Mouse (Mus musculus) 3T3-L1 (cell line): Measurements from ENCODE around the gene Oas1a.
"Not testable (repeated sequence)": the region's sequence is repeated elsewhere in the genome, so short reads cannot be mapped to it uniquely, and the experiment has no call there.

ENCODE experiments used
- DNase-seq: peaks from one replicate; pipeline ENCODE4 v3.0.0-alpha.2; 2015; ENCODE audit warnings: low read depth, low spot score

Oas1a gene

GRCm38 (mm10) chr5:120906791-120907733, at the start of gene Oas1a:
Oas1a (minus strand) TSS chr5:120907521.
- DNase-seq, result peak; percentile 22

- peak; percentile 47 for DNase-seq
Observed at GRCm38 (mm10) chr5:120953974-120954373, 46.7 kb upstream of the Oas1a start.

- peak; percentile 71 for DNase-seq
Observed at GRCm38 (mm10) chr5:120952242-120952770, 45.0 kb upstream of the Oas1a start.

GRCm38 (mm10) chr5:120942076-120942475, 34.8 kb upstream of the Oas1a start:
- DNase-seq, result no peak

- peak; percentile 37 for DNase-seq
Observed at GRCm38 (mm10) chr5:120938586-120938985, 31.3 kb upstream of the Oas1a start.

- DNase-seq, result peak; percentile 82
Observed at GRCm38 (mm10) chr5:120937841-120938240, 30.5 kb upstream of the Oas1a start.

GRCm38 (mm10) chr5:120933966-120934365, 26.6 kb upstream of the Oas1a start:
- DNase-seq, result no peak

- peak; percentile 20 for DNase-seq
Observed at GRCm38 (mm10) chr5:120927036-120927435, 19.7 kb upstream of the Oas1a start.

GRCm38 (mm10) chr5:120926311-120926710, 19.0 kb upstream of the Oas1a start:
- DNase-seq, result not testable (repeated sequence)

- DNase-seq, result not testable (repeated sequence)
Observed at GRCm38 (mm10) chr5:120924520-120924919, 17.2 kb upstream of the Oas1a start.

- DNase-seq, result no peak
Observed at GRCm38 (mm10) chr5:120923969-120924368, 16.6 kb upstream of the Oas1a start.

GRCm38 (mm10) chr5:120920296-120920695, 13.0 kb upstream of the Oas1a start:
- no peak for DNase-seq

GRCm38 (mm10) chr5:120919156-120919935, 12.0 kb upstream of the Oas1a start:
- DNase-seq, result not testable (repeated sequence)

- not testable (repeated sequence) for DNase-seq
Observed at GRCm38 (mm10) chr5:120914204-120914603, 6.9 kb upstream of the Oas1a start, which contains the start of gene Oas1d. Oas1d (plus strand) TSS chr5:120914536.

GRCm38 (mm10) chr5:120908196-120908920, 1.0 kb upstream of the Oas1a start:
- DNase-seq, result no peak

GRCm38 (mm10) chr5:120902056-120902455, 5.3 kb downstream of the Oas1a start:
- DNase-seq, result no peak

GRCm38 (mm10) chr5:120900666-120901065, 6.7 kb downstream of the Oas1a start:
- no peak for DNase-seq

- no peak for DNase-seq
Observed at GRCm38 (mm10) chr5:120898726-120899125, 8.6 kb downstream of the Oas1a start.

- no peak for DNase-seq
Observed at GRCm38 (mm10) chr5:120898307-120898706, 9.0 kb downstream of the Oas1a start.

GRCm38 (mm10) chr5:120895231-120895900, 12.0 kb downstream of the Oas1a start:
- no peak for DNase-seq

- not testable (repeated sequence) for DNase-seq
Observed at GRCm38 (mm10) chr5:120894692-120895091, 12.6 kb downstream of the Oas1a start.
